Mouse (Mus musculus) midbrain, embryonic 12.5 days (tissue): ENCODE results near the gene Lmx1b. TPM values are rescaled to one million over a fixed set of nuclear protein-coding genes. Genes with fewer than 3 reads are reported as not detected.

Experiments
- ATAC-seq: fragments of 200-750 bp; cut with Nextera tagmentation; 2 replicates; pipeline ENCODE4 v1.8.0; 2017; ENCODE audit warnings: low read depth, moderate TSS enrichment, moderate library complexity; ENCODE audit not compliant: low FRiP score
- H3K27ac ChIP-seq: fragments of 300-500 bp; sonication (generic); replicated peaks from 2 replicates; pipeline ENCODE4 v1.5.1; 2016; ENCODE audit warnings: mild to moderate bottlenecking
- H3K27me3 ChIP-seq: fragments of 300-500 bp; sonication (generic); 2 replicates; pipeline ENCODE4 v1.6.1; 2016; ENCODE audit warnings: mild to moderate bottlenecking
- H3K36me3 ChIP-seq: fragments of 300-500 bp; sonication (generic); 2 replicates; pipeline ENCODE4 v1.6.1; 2016
- H3K4me1 ChIP-seq: fragments of 300-500 bp; sonication (generic); 2 replicates; pipeline ENCODE4 v1.6.1; 2016
- H3K4me2 ChIP-seq: fragments of 300-500 bp; sonication (generic); replicated peaks from 2 replicates; pipeline ENCODE4 v1.6.1; 2016; ENCODE audit warnings: mild to moderate bottlenecking, moderate library complexity
- H3K4me3 ChIP-seq: fragments of 300-500 bp; sonication (generic); 2 replicates; pipeline ENCODE4 v1.5.1; 2016; ENCODE audit warnings: mild to moderate bottlenecking
- H3K9ac ChIP-seq: fragments of 300-500 bp; sonication (generic); replicated peaks from 2 replicates; pipeline ENCODE4 v1.6.1; 2016; ENCODE audit warnings: mild to moderate bottlenecking, moderate library complexity
- H3K9me3 ChIP-seq: fragments of 300-500 bp; sonication (generic); 2 replicates; pipeline ENCODE4 v1.6.1; 2016; ENCODE audit warnings: mild to moderate bottlenecking
- WGBS: fragments of 180-500 bp; shearing (Covaris S2); methylation state at CpG from one replicate; pipeline ENCODE4 v1.1.7; 2016; 5-methylcytosine and 5-hydroxymethylcytosine counted together
- polyA plus RNA-seq: library from polyadenylated mRNA; unstranded; fragments of >200 nt; fragmentation: Nextera tagmentation; extraction: Ambion mirVana; gene quantifications from 2 replicates; pipeline ENCODE4 v1.2.1, GENCODE M21; 2016

The Lmx1b gene
- polyA plus RNA-seq, 1 experiment from 2014 or later: 2.8 TPM

DNA sequence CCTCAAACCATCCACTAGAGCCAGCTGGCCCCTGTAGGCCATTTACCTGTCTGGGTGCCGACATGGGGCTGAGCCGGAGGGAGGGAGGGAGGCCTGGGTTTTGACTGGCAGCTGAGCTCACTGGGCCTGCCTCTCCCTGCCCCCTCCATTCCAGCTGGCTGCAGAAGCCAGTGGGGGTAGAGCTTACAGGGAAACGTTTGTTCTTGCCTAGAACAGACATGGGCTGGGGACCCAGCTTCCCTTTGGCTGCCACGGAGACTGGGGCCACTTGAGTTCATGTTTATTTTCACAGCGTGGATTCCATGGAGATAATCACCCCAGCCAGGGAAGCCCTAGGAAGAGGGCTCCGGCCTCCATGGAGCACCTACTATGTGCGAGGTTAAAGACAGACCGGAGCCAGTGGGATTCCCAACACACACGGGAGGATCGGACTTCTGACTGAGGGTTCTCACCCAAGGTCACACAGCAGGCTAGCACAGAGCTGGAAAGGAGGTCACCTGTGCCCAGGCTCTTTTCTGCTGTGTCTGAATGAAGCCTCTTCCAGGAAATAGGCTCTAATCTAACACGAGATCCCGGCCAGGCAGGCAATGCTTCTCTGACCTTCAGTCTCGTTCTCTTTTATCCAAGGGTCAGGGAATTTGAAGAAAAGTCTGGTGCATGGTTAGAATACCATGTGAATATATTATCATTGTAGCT lies 25.2 kb upstream of the Lmx1b start:
- ATAC-seq: no peak
- peaks cover 19% of the 10 kb centered on the region; the same call in 1 of the 2 replicates for H3K4me1 ChIP-seq

GRCm38 (mm10) chr2:33664661-33665060 lies 24.4 kb upstream of the Lmx1b start:
- no peak overlapping the region for H3K4me2 ChIP-seq
- no peak overlapping the region for H3K9ac ChIP-seq
- H3K27ac ChIP-seq: no peak overlapping the region
- no peaks in the 10 kb centered on the region for H3K9me3 ChIP-seq
- no peaks in the 10 kb centered on the region for H3K36me3 ChIP-seq
- H3K4me1 ChIP-seq: peaks cover 19% of the 10 kb centered on the region; the same call in 1 of the 2 replicates
- H3K27me3 ChIP-seq: peaks cover 12% of the 10 kb centered on the region
- 84% methylated on average over 4 of the region's 4 CpGs for WGBS
- H3K4me3 ChIP-seq: no peak overlapping the region
- ATAC-seq: no peak

More for the DNA sequence above, 25.2 kb upstream of the Lmx1b start:
- H3K27ac ChIP-seq: no peak overlapping the region
- no peaks in the 10 kb centered on the region for H3K9me3 ChIP-seq
- H3K4me2 ChIP-seq: no peak overlapping the region
- no peaks in the 10 kb centered on the region for H3K36me3 ChIP-seq
- H3K9ac ChIP-seq: no peak overlapping the region
- 28% methylated on average over 13 of the region's 13 CpGs for WGBS
- peaks cover 12% of the 10 kb centered on the region for H3K27me3 ChIP-seq
- no peak overlapping the region for H3K4me3 ChIP-seq

GRCm38 (mm10) chr2:33659288-33659629 lies 18.9 kb upstream of the Lmx1b start:
- H3K9me3 ChIP-seq: no peaks in the 10 kb centered on the region
- H3K4me1 ChIP-seq: 0 out of 2 replicates have a peak, but pooled peaks cover 4% of the 10 kb centered on the region
- no peak for ATAC-seq
- 0 out of 2 replicates have a peak overlapping the region, but pooled peaks have one; percentile 34 for H3K9ac ChIP-seq
- WGBS: 6% methylated on average over 7 of the region's 7 CpGs
- no peak overlapping the region for H3K4me3 ChIP-seq
- H3K4me2 ChIP-seq: peak overlapping the region; percentile 40
- H3K27me3 ChIP-seq: peaks cover 8% of the 10 kb centered on the region; the same call in 1 of the 2 replicates
- H3K27ac ChIP-seq: no peak overlapping the region
- H3K36me3 ChIP-seq: no peaks in the 10 kb centered on the region

DNA sequence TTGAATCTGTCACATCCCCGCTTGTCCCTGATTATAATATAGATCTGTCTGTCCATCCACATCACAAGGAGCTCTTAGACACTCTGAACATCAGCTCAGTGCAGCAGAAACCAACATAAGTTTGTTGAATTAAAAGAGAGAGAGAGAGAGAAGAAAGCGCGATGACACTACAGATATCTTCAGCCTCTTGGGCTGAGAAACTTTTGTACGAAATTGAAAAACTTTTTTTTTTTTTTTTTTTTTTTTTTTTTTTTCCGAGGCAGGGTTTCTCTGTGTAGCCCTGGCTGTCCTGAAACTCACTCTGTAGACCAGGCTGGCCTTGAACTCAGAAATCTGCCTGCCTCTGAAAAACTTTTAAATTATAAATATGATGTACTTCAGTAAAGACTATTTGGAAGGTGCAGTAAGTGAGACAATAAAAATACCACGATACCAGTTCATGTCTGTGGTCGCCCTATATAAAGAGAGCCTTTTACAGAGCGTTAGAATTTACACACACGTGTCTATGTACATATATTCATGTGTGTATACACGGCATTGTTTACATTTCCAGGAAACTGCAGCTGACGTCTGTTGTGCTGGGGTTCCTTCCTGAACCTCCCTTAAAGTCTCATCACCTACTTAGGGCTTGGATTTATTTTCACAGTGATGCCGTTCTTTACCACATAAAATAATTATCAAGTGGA lies 18.4 kb upstream of the Lmx1b start:
- Histone ChIP-seq H3K27me3 (peaks cover 8% of the 10 kb centered on the region; the same call in 1 of the 2 replicates), H3K36me3 (no peaks in the 10 kb centered on the region), H3K4me1 (0 out of 2 replicates have a peak, but pooled peaks cover 4% of the 10 kb centered on the region), H3K9ac (0 out of 2 replicates have a peak overlapping the region, but pooled peaks have one; percentile 34), H3K4me3 (no peak overlapping the region), H3K27ac (no peak overlapping the region), H3K4me2 (peak overlapping the region; percentile 40), H3K9me3 (no peaks in the 10 kb centered on the region)
- WGBS: 49% methylated on average over 12 of the region's 12 CpGs
- no peak for ATAC-seq

- WGBS: 82% methylated on average over 22 of the region's 22 CpGs
- H3K9ac ChIP-seq: no peak overlapping the region
- H3K27ac ChIP-seq: no peak overlapping the region
- H3K36me3 ChIP-seq: no peaks in the 10 kb centered on the region
- no peaks in the 10 kb centered on the region for H3K9me3 ChIP-seq
- H3K4me3 ChIP-seq: no peak overlapping the region
- H3K4me1 ChIP-seq: peaks cover 8% of the 10 kb centered on the region; the same call in 1 of the 2 replicates
- no peak overlapping the region for H3K4me2 ChIP-seq
- ATAC-seq: no peak
- peaks cover 40% of the 10 kb centered on the region for H3K27me3 ChIP-seq
Observed at GRCm38 (mm10) chr2:33652517-33653198, 12.3 kb upstream of the Lmx1b start.

GRCm38 (mm10) chr2:33649371-33649770 lies 9.1 kb upstream of the Lmx1b start:
- Histone ChIP-seq H3K4me1 (peaks cover 19% of the 10 kb centered on the region), H3K9me3 (no peaks in the 10 kb centered on the region)
- 50% methylated on average over 3 of the region's 3 CpGs for WGBS

GRCm38 (mm10) chr2:33648894-33649293 lies 8.6 kb upstream of the Lmx1b start:
- WGBS: 22% methylated on average over 4 of the region's 4 CpGs
- no peak for ATAC-seq
- H3K27me3 ChIP-seq: peaks cover 75% of the 10 kb centered on the region

More at GRCm38 (mm10) chr2:33649371-33649770, 9.1 kb upstream of the Lmx1b start:
- no peak overlapping the region for H3K9ac ChIP-seq
- no peak overlapping the region for H3K4me3 ChIP-seq
- H3K27ac ChIP-seq: no peak overlapping the region
- H3K4me2 ChIP-seq: no peak overlapping the region
- H3K27me3 ChIP-seq: peaks cover 70% of the 10 kb centered on the region
- no peaks in the 10 kb centered on the region for H3K36me3 ChIP-seq
- ATAC-seq: no peak

DNA sequence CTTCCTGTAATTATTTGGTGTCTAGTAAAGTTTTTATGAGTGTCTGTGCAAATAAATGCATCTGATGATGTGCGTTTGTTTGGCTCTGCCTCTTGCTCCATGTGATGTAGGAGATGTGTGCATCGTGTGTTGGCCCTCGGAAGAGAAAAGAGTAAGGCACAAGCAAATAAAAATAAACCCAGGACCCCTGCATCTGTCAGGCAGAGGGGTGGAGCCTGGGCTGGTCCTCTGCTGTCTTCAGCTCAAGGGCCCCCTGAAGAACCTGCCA lies 5.9 kb upstream of the Lmx1b start:
- Histone ChIP-seq H3K27ac (no peak overlapping the region), H3K27me3 (peaks cover 98% of the 10 kb centered on the region), H3K9me3 (no peaks in the 10 kb centered on the region), H3K9ac (no peak overlapping the region), H3K36me3 (no peaks in the 10 kb centered on the region), H3K4me3 (no peak overlapping the region; the same call in 1 of the 2 replicates), H3K4me2 (peak overlapping the region; percentile 7; the same call in 1 of the 2 replicates), H3K4me1 (peaks cover 36% of the 10 kb centered on the region)
- no peak for ATAC-seq
- 5% methylated on average over 3 of the region's 3 CpGs for WGBS

More at GRCm38 (mm10) chr2:33648894-33649293, 8.6 kb upstream of the Lmx1b start:
- H3K36me3 ChIP-seq: no peaks in the 10 kb centered on the region
- no peak overlapping the region for H3K9ac ChIP-seq
- peaks cover 19% of the 10 kb centered on the region for H3K4me1 ChIP-seq
- no peak overlapping the region for H3K27ac ChIP-seq
- no peak overlapping the region for H3K4me3 ChIP-seq
- H3K4me2 ChIP-seq: no peak overlapping the region
- no peaks in the 10 kb centered on the region for H3K9me3 ChIP-seq

DNA sequence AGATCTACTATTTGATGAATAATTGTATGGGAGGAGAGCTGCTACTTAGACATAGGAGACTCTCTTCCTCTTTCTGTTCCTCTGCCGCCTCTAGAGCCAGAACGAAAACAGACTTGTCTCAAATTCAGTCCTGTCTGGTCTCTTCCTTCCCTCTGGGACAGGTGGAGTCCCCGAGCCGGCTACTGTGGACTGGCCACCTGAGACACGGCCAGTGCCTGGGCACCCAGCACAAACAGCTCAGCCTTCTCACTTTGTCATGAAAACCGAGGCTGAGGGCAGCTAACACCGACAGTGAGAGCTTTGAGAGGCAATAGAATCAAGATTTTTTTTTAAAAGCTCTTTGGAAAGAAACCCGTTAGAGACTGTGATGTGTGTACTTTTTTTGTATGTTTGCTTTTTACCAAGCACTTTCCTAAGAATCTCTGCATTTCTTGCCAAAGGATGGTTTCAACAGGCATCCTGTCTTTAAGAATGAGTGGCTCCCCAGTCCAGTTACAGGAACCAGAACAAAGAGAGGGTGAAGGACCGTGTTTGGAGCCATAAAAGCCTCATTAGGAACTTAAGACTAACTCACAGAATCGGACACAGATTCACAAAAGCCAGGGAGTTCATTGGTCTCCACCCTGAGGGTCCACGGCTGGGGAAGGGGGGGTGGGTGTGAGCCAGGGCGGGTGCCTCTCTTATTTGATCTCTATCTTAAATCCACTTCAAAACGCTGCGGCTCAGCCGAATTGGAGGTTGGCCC lies 5.4 kb upstream of the Lmx1b start:
- Histone ChIP-seq H3K9me3 (no peaks in the 10 kb centered on the region), H3K4me1 (peaks cover 41% of the 10 kb centered on the region), H3K27me3 (peaks cover 100% of the 10 kb centered on the region), H3K9ac (no peak overlapping the region), H3K4me2 (peak overlapping the region; percentile 7), H3K4me3 (peak overlapping the region; percentile 13), H3K27ac (no peak overlapping the region), H3K36me3 (no peaks in the 10 kb centered on the region)
- ATAC-seq: no peak
- WGBS: 3% methylated on average over 15 of the region's 15 CpGs

GRCm38 (mm10) chr2:33643721-33644713 lies 3.7 kb upstream of the Lmx1b start:
- no peak for ATAC-seq
- peaks cover 53% of the 10 kb centered on the region for H3K4me1 ChIP-seq
- 13% methylated on average over 50 of the region's 50 CpGs for WGBS

More at GRCm38 (mm10) chr2:33643721-33644713, 3.7 kb upstream of the Lmx1b start:
- Histone ChIP-seq H3K9me3 (no peaks in the 10 kb centered on the region), H3K4me2 (peak overlapping the region; percentile 59), H3K9ac (no peak overlapping the region), H3K27ac (no peak overlapping the region), H3K27me3 (peaks cover 100% of the 10 kb centered on the region), H3K36me3 (no peaks in the 10 kb centered on the region), H3K4me3 (peak overlapping the region; percentile 46)
